Mouse (Mus musculus) MEL (cell line): ENCODE data around the gene Gm5741. TPM values are rescaled to one million over a fixed set of nuclear protein-coding genes. Genes with fewer than 3 reads are reported as not detected.

Source experiments
- DNase-seq: peaks from one replicate; pipeline ENCODE4 v3.0.0; 2011; ENCODE audit warnings: low read depth, low spot score
- H3K27ac ChIP-seq: 2 replicates; pipeline ENCODE4 v1.5.1; 2012; ENCODE audit warnings: low read depth, mild to moderate bottlenecking, control low read depth, low read length, moderate library complexity; ENCODE audit not compliant: control insufficient read depth
- H3K27me3 ChIP-seq, 2 experiments: fragments of 150-350 bp in 1 of 2; sonication (generic) in 1 of 2; 2 replicates each; pipeline ENCODE4 v1.6.1; 2012; ENCODE audit warnings: low read length in 2 of 2, mild to moderate bottlenecking in 2 of 2, improper control_type of control experiment in 1 of 2, moderate library complexity in 1 of 2; ENCODE audit not compliant: insufficient read depth in 2 of 2, control insufficient read depth in 1 of 2
- H3K36me3 ChIP-seq, 2 experiments: 2 replicates each; pipeline ENCODE4 v1.6.1; 2012 to 2014; ENCODE audit warnings: low read length in 2 of 2, improper control_type of control experiment in 1 of 2, inconsistent platforms in 1 of 2, mild to moderate bottlenecking in 1 of 2; ENCODE audit not compliant: insufficient read depth in 2 of 2, control insufficient read depth in 1 of 2
- H3K4me1 ChIP-seq, 2 experiments: fragments of 150-350 bp in 1 of 2; sonication (generic) in 1 of 2; 2 replicates each; pipeline ENCODE4 v1.6.1; 2012; ENCODE audit warnings: low read length in 2 of 2, improper control_type of control experiment in 1 of 2, mild to moderate bottlenecking in 1 of 2; ENCODE audit not compliant: insufficient read depth in 2 of 2, control insufficient read depth in 1 of 2
- H3K4me3 ChIP-seq, 2 experiments: fragments of 150-350 bp in 1 of 2; sonication (generic) in 1 of 2; 2 replicates each; pipeline ENCODE4 v1.5.1; 2012; ENCODE audit warnings: low read depth in 2 of 2, low read length in 2 of 2, mild to moderate bottlenecking in 2 of 2, moderate library complexity in 2 of 2, control low read depth in 1 of 2, improper control_type of control experiment in 1 of 2; ENCODE audit not compliant: control insufficient read depth in 1 of 2, insufficient read depth in 1 of 2
- H3K79me2 ChIP-seq: 2 replicates; pipeline ENCODE4 v1.6.1; 2012; ENCODE audit warnings: mild to moderate bottlenecking, low read length, moderate library complexity; ENCODE audit not compliant: control insufficient read depth, poor library complexity, insufficient read depth
- H3K9ac ChIP-seq: 2 replicates; pipeline ENCODE4 v1.6.1; 2012; ENCODE audit warnings: low read depth, mild to moderate bottlenecking, control low read depth, low read length, moderate library complexity; ENCODE audit not compliant: control insufficient read depth, poor library complexity, severe bottlenecking
- H3K9me3 ChIP-seq: fragments of 150-350 bp; sonication (generic); replicated peaks from 2 replicates; pipeline ENCODE4 v1.6.1; 2012; ENCODE audit warnings: mild to moderate bottlenecking, low read length, improper control_type of control experiment, moderate library complexity; ENCODE audit not compliant: insufficient read depth
- CTCF ChIP-seq, 3 experiments: IDR thresholded peaks in 2 of 3; conservative IDR thresholded peaks in 1 of 3; 2 replicates each; pipeline ENCODE4 v1.5.1; 2011 to 2012; ENCODE audit warnings: low read length in 3 of 3, low read depth in 2 of 3, mild to moderate bottlenecking in 2 of 3, improper control_type of control experiment in 1 of 3, inconsistent platforms in 1 of 3, mixed read lengths in 1 of 3, moderate library complexity in 1 of 3; ENCODE audit not compliant: control insufficient read depth in 1 of 3, insufficient read depth in 1 of 3, poor library complexity in 1 of 3, severe bottlenecking in 1 of 3
- ELF1 ChIP-seq: IDR thresholded peaks from 2 replicates; pipeline ENCODE4 v1.6.1; 2014; ENCODE audit warnings: low read depth, mild to moderate bottlenecking, inconsistent platforms, low read length, improper control_type of control experiment, moderate library complexity
- EP300 ChIP-seq, 2 experiments: IDR thresholded peaks; 2 replicates each; pipeline ENCODE4 v1.6.1; 2011; ENCODE audit warnings: improper control_type of control experiment in 2 of 2, low read length in 2 of 2, low read depth in 1 of 2, mild to moderate bottlenecking in 1 of 2
- ETS1 ChIP-seq: IDR thresholded peaks from 2 replicates; pipeline ENCODE4 v1.6.1; 2012; ENCODE audit warnings: low read depth, mild to moderate bottlenecking, inconsistent platforms, low read length, improper control_type of control experiment, moderate library complexity
- GATA1 ChIP-seq: IDR thresholded peaks from 2 replicates; pipeline ENCODE4 v1.6.1; 2011; ENCODE audit warnings: low read depth, low read length, improper control_type of control experiment
- MAX ChIP-seq: IDR thresholded peaks from 2 replicates; pipeline ENCODE4 v1.6.1; 2011; ENCODE audit warnings: low read length, improper control_type of control experiment
- MYC ChIP-seq: IDR thresholded peaks from 2 replicates; pipeline ENCODE4 v1.6.1; 2011; ENCODE audit warnings: low read depth, mild to moderate bottlenecking, low read length, improper control_type of control experiment, moderate library complexity
- POLR2A ChIP-seq, 2 experiments: IDR thresholded peaks; 2 replicates each; pipeline ENCODE4 v1.6.1; 2011 to 2012; ENCODE audit warnings: low read length in 2 of 2, mild to moderate bottlenecking in 2 of 2, control low read depth in 1 of 2, improper control_type of control experiment in 1 of 2, low read depth in 1 of 2, moderate library complexity in 1 of 2; ENCODE audit not compliant: control insufficient read depth in 1 of 2, insufficient read depth in 1 of 2, poor library complexity in 1 of 2
- RCOR1 ChIP-seq: IDR thresholded peaks from 2 replicates; pipeline ENCODE4 v1.6.1; 2012; ENCODE audit warnings: low read depth, mild to moderate bottlenecking, inconsistent platforms, low read length, improper control_type of control experiment
- SMC3 ChIP-seq: IDR thresholded peaks from 2 replicates; pipeline ENCODE4 v1.6.1; 2011; ENCODE audit warnings: low read depth, low read length, improper control_type of control experiment
- TAL1 ChIP-seq: IDR thresholded peaks from 2 replicates; pipeline ENCODE4 v1.6.1; 2012; ENCODE audit warnings: mild to moderate bottlenecking, inconsistent platforms, low read length, moderate library complexity, mixed read lengths
- TBP ChIP-seq: IDR thresholded peaks from 2 replicates; pipeline ENCODE4 v1.8.0; 2011; ENCODE audit warnings: low read depth, low read length, improper control_type of control experiment
- TCF12 ChIP-seq: IDR thresholded peaks from 2 replicates; pipeline ENCODE4 v1.6.1; 2014; ENCODE audit warnings: low read depth, mild to moderate bottlenecking, inconsistent platforms, low read length, improper control_type of control experiment, moderate library complexity
- polyA plus RNA-seq, 2 experiments: library from polyadenylated mRNA; stranded (reverse) in 1 of 2; unstranded in 1 of 2; fragments of >175 nt in 1 of 2; fragments of >200 nt in 1 of 2; gene quantifications; 2 replicates each; pipeline versions ENCODE4 v1.2.1 to v1.2.4; 2012; ENCODE audit warnings: low replicate concordance in 2 of 2, low read depth in 1 of 2; ENCODE audit not compliant: insufficient read length in 2 of 2, insufficient read depth in 1 of 2, missing spikeins in 1 of 2
- total RNA-seq: library from RNA; depleted of rRNA; stranded (reverse); fragments of 300-350 nt; gene quantifications from 2 replicates; pipeline ENCODE4 v1.2.3, GENCODE M21; 2012

Gm5741 gene
- total and polyA plus RNA-seq, 3 experiments: 1.0 TPM; not detected in 2

- Histone ChIP-seq H3K27ac (no peak overlapping the region), H3K4me1 (peaks cover 7 to 15% of the 10 kb centered on the region in 2 experiments), H3K36me3 (peaks cover 0 to 13% of the 10 kb centered on the region in 2 experiments; a peak in 2 of 4 replicates), H3K4me3 (no peak overlapping the region), H3K9me3 (no peaks in the 10 kb centered on the region), H3K79me2 (no peaks in the 10 kb centered on the region), H3K27me3 (no peaks in the 10 kb centered on the region), H3K9ac (no peak overlapping the region)
- no peak for DNase-seq
- TF ChIP-seq EP300 (IDR thresholded peaks at IDR 0.05; ENCODE audit: low read depth in 1 of 2, low read length in 2 of 2): no peak
- no peak for TF ChIP-seq ELF1
Measured at GRCm38 (mm10) chr8:85088771-85089170, 21.0 kb upstream of the Gm5741 start.

DNA sequence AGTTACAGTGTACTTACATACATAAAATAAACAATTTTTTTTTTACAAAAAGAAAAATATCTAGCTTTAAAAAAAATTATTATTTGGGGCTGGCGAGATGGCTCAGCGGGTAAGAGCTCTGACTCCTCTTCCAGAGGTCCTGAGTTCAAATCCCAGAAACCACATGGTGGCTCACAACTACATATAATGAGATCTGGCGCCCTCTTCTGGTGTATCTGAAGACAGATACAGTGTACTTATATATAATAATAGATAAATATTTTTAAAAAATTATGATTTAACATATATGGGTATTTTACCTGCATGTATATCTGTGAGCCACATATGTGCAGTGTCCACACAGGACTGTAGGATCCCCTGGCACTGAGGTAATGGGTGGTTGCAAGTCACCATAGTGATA, 18.5 kb upstream of the Gm5741 start:
- no peak for DNase-seq
- H3K4me1 ChIP-seq: peaks cover 8 to 25% of the 10 kb centered on the region in 2 experiments
- no peaks in the 10 kb centered on the region for H3K9me3 ChIP-seq
- no peak overlapping the region for H3K4me3 ChIP-seq
- H3K27me3 ChIP-seq: no peaks in the 10 kb centered on the region
- no peak overlapping the region for H3K27ac ChIP-seq
- H3K9ac ChIP-seq: no peak overlapping the region
- TF ChIP-seq CTCF (IDR thresholded peaks at IDR 0.05 in 2 of 3, conservative IDR thresholded peaks at IDR 0.05 in 1 of 3; ENCODE audit: control insufficient read depth in 1 of 3, insufficient read depth in 1 of 3, low read depth in 2 of 3, low read length in 3 of 3, poor library complexity in 1 of 3, severe bottlenecking in 1 of 3): peak in 1 of 3 experiments; percentile 13; a peak in 1 of 6 replicates
- TF ChIP-seq SMC3: no peak
- TF ChIP-seq, all 39 proteins: peak for 1
- H3K36me3 ChIP-seq: peaks cover 0 to 19% of the 10 kb centered on the region in 2 experiments; a peak in 2 of 4 replicates
- H3K79me2 ChIP-seq: no peaks in the 10 kb centered on the region; the same call in 1 of the 2 replicates

GRCm38 (mm10) chr8:85084633-85085032, 16.9 kb upstream of the Gm5741 start:
- Histone ChIP-seq H3K9me3 (no peaks in the 10 kb centered on the region), H3K27me3 (no peaks in the 10 kb centered on the region), H3K79me2 (peaks cover 8% of the 10 kb centered on the region)
- TF ChIP-seq MAX: no peak
- TF ChIP-seq TAL1: peak; percentile 22; the same call in 1 of the 2 replicates
- TF ChIP-seq ETS1: peak; percentile 11; the same call in 1 of the 2 replicates
- 0 out of 2 replicates have a peak, but pooled peaks have one; percentile 9 for TF ChIP-seq TCF12
- TF ChIP-seq RCOR1: peak; percentile 70
- TF ChIP-seq TBP: 0 out of 2 replicates have a peak, but pooled peaks have one; percentile 33
- TF ChIP-seq GATA1: no peak
- no peak for TF ChIP-seq MYC
- peak in 1 of 2 experiments; percentile 25; a peak in 1 of 4 replicates for TF ChIP-seq POLR2A (IDR thresholded peaks at IDR 0.05; ENCODE audit: control insufficient read depth in 1 of 2, insufficient read depth in 1 of 2, low read depth in 1 of 2, low read length in 2 of 2, poor library complexity in 1 of 2)
- peak in 1 of 2 experiments; percentile 25; a peak in 1 of 4 replicates for TF ChIP-seq EP300 (IDR thresholded peaks at IDR 0.05; ENCODE audit: low read depth in 1 of 2, low read length in 2 of 2)
- TF ChIP-seq, all 39 proteins: peak for 7
- H3K4me1 ChIP-seq: peaks cover 8 to 27% of the 10 kb centered on the region in 2 experiments
- peaks cover 0 to 19% of the 10 kb centered on the region in 2 experiments; a peak in 2 of 4 replicates for H3K36me3 ChIP-seq
- peak; percentile 88 for DNase-seq
- peak overlapping the region; percentile 10 to 51 for H3K4me3 ChIP-seq
- H3K9ac ChIP-seq: peak overlapping the region; percentile 5
- peak overlapping the region; percentile 8 for H3K27ac ChIP-seq
